Mouse (Mus musculus) hindbrain, embryonic 10.5 days (tissue): ENCODE data around the gene Cdr2. TPM values are rescaled to one million over a fixed set of nuclear protein-coding genes. Genes with fewer than 3 reads are reported as not detected.
"Not testable (repeated sequence)": the region's sequence is repeated elsewhere in the genome, so short reads cannot be mapped to it uniquely, and the experiment has no call there.

Experiments
- DNase-seq: peaks from one replicate; pipeline ENCODE4 v3.0.0-alpha.2; 2017; ENCODE audit warnings: low spot score
- H3K27ac ChIP-seq: fragments of 300-500 bp; sonication (generic); 2 replicates; pipeline ENCODE4 v1.5.1; 2016; ENCODE audit warnings: mild to moderate bottlenecking, moderate library complexity
- H3K27me3 ChIP-seq: fragments of 300-500 bp; sonication (generic); 2 replicates; pipeline ENCODE4 v1.6.1; 2016; ENCODE audit warnings: mild to moderate bottlenecking; ENCODE audit not compliant: poor library complexity, insufficient read depth, severe bottlenecking
- H3K36me3 ChIP-seq: fragments of 300-500 bp; sonication (generic); 2 replicates; pipeline ENCODE4 v1.6.1; 2016; ENCODE audit warnings: mild to moderate bottlenecking, moderate library complexity
- H3K4me1 ChIP-seq: fragments of 300-500 bp; sonication (generic); replicated peaks from 2 replicates; pipeline ENCODE4 v1.6.1; 2016; ENCODE audit warnings: mild to moderate bottlenecking
- H3K4me3 ChIP-seq: fragments of 300-500 bp; sonication (generic); 2 replicates; pipeline ENCODE4 v1.5.1; 2016; ENCODE audit warnings: mild to moderate bottlenecking, moderate library complexity
- H3K9me3 ChIP-seq: fragments of 300-500 bp; sonication (generic); 2 replicates; pipeline ENCODE4 v1.6.1; 2016; ENCODE audit warnings: mild to moderate bottlenecking, moderate library complexity
- WGBS: fragments of 180-500 bp; shearing (Covaris S2); methylation state at CpG from one replicate; pipeline ENCODE4 v1.1.7; 2016; 5-methylcytosine and 5-hydroxymethylcytosine counted together
- polyA plus RNA-seq: library from polyadenylated mRNA; unstranded; fragments of >200 nt; fragmentation: Nextera tagmentation; extraction: Ambion mirVana; gene quantifications from 2 replicates; pipeline ENCODE4 v1.2.1, GENCODE M21; 2016

Cdr2 gene
- polyA plus RNA-seq = 14.2 and 14.7 TPM in 2 replicates

DNA sequence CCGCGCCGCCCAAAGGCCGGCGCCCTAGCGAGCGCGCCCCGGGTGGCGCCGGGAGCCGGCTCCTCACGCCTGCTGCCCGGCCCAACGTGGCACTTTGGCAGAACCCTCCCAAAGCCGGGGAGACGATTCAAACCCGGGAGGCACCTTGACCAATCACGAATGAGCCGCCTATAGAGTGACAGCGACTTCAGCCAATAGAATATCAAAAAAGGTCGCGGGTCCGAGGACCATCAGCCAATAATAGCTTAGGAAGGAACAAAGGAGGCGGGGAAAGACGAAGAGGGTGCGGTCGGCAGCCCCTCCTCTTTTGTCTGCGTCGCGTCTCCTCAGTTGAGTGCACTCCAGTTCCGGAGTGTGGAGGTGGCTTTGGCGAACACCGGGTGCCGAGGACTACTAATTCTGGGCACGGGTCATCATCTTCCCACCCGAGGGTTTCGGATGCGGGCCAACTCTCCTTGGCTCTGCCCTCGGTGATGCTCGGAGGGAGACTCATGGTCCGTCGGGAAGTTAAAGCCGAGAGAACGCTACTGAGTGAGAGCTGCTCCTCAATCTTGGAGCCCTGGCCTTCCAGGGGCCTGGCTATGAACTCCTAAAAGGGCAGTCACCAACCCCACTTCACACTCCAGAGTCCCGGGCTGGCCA, at the start of gene Cdr2, which contains the start of gene Mfsd13b:
TSS of gene Cdr2 (minus strand) at position 113 of the 642 bp plus-strand sequence.
TSS of gene Mfsd13b (plus strand) at position 310 of the 642 bp plus-strand sequence.
- WGBS = under 1% methylated on average over 46 of the region's 46 CpGs
- H3K27me3 ChIP-seq = no peaks in the 10 kb centered on the region

DNA sequence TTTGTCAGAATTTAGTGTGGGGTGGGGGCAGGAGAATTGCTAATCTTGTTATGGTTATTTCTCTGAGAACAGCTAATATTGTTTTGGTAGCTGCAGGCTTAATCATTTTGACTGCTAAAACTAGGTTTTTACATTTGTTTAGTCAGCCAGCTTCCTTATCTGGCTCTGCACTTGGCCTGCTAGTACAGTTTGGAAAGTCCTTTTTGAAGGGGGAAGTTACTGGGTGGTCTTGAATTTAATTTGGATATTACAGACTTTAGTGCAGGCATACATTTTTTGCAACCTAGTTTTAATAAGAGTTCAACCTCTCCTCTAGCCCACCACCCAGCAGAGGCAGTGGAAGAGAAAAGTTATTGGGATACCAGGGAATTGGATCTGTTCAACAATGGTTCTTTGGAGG, 47.8 kb upstream of the Cdr2 start:
- H3K9me3 ChIP-seq, H3K4me3 ChIP-seq, H3K27ac ChIP-seq, H3K4me1 ChIP-seq, H3K36me3 ChIP-seq, DNase-seq: not testable (repeated sequence)
- H3K27me3 ChIP-seq = peaks cover 22% of the 10 kb centered on the region

More for the DNA sequence above, at the start of gene Cdr2, which contains the start of gene Mfsd13b:
- H3K36me3 ChIP-seq = no peaks in the 10 kb centered on the region
- H3K4me1 ChIP-seq = peaks cover 34% of the 10 kb centered on the region
- H3K27ac ChIP-seq = peak within 1 kb of the TSS; percentile 96
- no peaks in the 10 kb centered on the region for H3K9me3 ChIP-seq
- H3K4me3 ChIP-seq = peak within 1 kb of the TSS; percentile 89
- DNase-seq = peak; percentile 94

GRCm38 (mm10) chr7:121026300-121026699, 44.2 kb upstream of the Cdr2 start:
- 67% methylated on average over 3 of the region's 3 CpGs for WGBS
- no peak overlapping the region for H3K4me3 ChIP-seq
- H3K27ac ChIP-seq = no peak overlapping the region
- H3K9me3 ChIP-seq = no peaks in the 10 kb centered on the region
- DNase-seq = no peak
- no peaks in the 10 kb centered on the region for H3K36me3 ChIP-seq
- peaks cover 12% of the 10 kb centered on the region; the same call in 1 of the 2 replicates for H3K27me3 ChIP-seq
- no peaks in the 10 kb centered on the region for H3K4me1 ChIP-seq

GRCm38 (mm10) chr7:121025221-121026008, 43.3 kb upstream of the Cdr2 start:
- Histone ChIP-seq H3K27me3 (peaks cover 8% of the 10 kb centered on the region; the same call in 1 of the 2 replicates), H3K9me3 (no peaks in the 10 kb centered on the region), H3K27ac (no peak overlapping the region), H3K36me3 (no peaks in the 10 kb centered on the region), H3K4me3 (no peak overlapping the region), H3K4me1 (no peaks in the 10 kb centered on the region)
- WGBS = 77% methylated on average over 6 of the region's 6 CpGs
- DNase-seq = no peak

GRCm38 (mm10) chr7:121020277-121020676, 38.2 kb upstream of the Cdr2 start:
- 45% methylated on average over 8 of the region's 8 CpGs for WGBS
- Histone ChIP-seq H3K27ac (no peak overlapping the region), H3K27me3 (no peaks in the 10 kb centered on the region), H3K4me1 (no peaks in the 10 kb centered on the region), H3K4me3 (no peak overlapping the region), H3K9me3 (no peaks in the 10 kb centered on the region), H3K36me3 (no peaks in the 10 kb centered on the region)
- no peak for DNase-seq

- no peak overlapping the region for H3K4me3 ChIP-seq
- DNase-seq = no peak
- no peaks in the 10 kb centered on the region for H3K9me3 ChIP-seq
- 86% methylated on average over 3 of the region's 3 CpGs for WGBS
- no peaks in the 10 kb centered on the region for H3K4me1 ChIP-seq
- H3K36me3 ChIP-seq = no peaks in the 10 kb centered on the region
- no peak overlapping the region for H3K27ac ChIP-seq
- no peaks in the 10 kb centered on the region for H3K27me3 ChIP-seq
These were observed 36.7 kb upstream of the Cdr2 start for GRCm38 (mm10) chr7:121018778-121019177.

DNA sequence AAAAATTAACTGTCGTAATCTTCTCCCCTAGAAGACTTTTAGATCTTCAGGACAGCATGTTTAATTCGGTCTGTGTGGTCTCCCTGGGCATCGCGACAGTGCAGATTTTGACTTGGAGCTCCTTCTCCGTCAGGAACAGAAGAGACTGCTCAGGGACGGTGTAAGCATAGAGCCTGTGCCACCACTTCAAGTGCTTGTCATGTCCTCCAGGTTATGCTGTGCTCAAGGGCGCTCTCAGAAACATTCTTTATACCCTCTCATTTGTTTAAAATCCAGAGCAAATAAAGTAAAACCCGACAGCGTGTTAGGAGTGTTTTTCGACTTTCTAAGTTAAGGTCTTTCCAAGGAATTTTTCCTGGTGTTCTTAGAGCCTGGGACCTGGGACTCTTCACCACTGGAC, 32.4 kb upstream of the Cdr2 start:
- 91% methylated on average over 10 of the region's 10 CpGs for WGBS
- Histone ChIP-seq H3K27me3 (no peaks in the 10 kb centered on the region), H3K36me3 (no peaks in the 10 kb centered on the region), H3K9me3 (no peaks in the 10 kb centered on the region), H3K4me1 (0 out of 2 replicates have a peak, but pooled peaks cover 6% of the 10 kb centered on the region), H3K27ac (no peak overlapping the region), H3K4me3 (no peak overlapping the region)
- DNase-seq = no peak

DNA sequence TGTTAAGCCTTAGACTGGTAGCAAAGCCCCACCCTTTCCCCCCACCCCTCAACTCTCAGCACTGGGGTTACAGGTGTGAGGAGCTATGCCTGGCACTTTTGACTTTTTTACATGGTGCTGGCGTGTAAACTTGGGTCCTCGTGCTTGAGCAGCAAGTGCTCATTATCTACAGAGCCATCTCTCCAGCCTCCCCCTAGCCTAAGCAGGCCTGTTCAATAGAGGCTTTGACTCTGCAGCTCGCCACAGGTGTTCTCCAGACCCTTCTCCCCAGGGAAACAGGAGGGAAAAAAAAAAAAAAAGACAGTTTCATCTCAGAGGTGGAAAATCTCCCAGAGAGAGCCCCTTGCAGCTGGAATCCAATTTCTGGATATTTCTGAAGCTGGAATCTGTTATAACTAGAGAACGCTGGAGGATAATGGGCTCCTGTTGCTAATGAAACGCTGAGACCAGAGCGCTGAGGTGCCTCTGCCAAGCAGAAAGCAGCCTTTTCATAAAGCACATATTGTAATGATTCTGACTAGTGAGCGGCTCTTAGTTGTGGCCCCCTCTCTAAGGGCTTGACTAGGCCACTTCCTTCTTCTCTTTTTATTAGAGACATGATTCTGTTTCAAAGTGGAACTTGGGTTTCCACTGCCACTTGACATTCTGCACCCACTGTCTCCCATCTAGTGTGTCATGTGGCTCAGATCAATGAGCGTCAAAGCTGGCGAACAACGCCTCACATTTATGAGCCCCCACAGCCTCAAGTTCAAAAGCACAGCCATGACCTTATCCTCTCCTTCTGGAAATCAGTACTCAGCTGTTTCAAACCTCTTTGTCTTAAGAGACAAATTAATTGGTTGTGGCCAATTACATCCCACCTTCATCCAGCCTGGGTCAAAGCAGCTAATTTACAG, 29.9 kb upstream of the Cdr2 start:
- Histone ChIP-seq H3K27ac (no peak overlapping the region), H3K4me3 (no peak overlapping the region), H3K27me3 (no peaks in the 10 kb centered on the region), H3K36me3 (no peaks in the 10 kb centered on the region), H3K4me1 (0 out of 2 replicates have a peak, but pooled peaks cover 6% of the 10 kb centered on the region), H3K9me3 (no peaks in the 10 kb centered on the region)
- DNase-seq = no peak
- WGBS = 68% methylated on average over 10 of the region's 10 CpGs

DNA sequence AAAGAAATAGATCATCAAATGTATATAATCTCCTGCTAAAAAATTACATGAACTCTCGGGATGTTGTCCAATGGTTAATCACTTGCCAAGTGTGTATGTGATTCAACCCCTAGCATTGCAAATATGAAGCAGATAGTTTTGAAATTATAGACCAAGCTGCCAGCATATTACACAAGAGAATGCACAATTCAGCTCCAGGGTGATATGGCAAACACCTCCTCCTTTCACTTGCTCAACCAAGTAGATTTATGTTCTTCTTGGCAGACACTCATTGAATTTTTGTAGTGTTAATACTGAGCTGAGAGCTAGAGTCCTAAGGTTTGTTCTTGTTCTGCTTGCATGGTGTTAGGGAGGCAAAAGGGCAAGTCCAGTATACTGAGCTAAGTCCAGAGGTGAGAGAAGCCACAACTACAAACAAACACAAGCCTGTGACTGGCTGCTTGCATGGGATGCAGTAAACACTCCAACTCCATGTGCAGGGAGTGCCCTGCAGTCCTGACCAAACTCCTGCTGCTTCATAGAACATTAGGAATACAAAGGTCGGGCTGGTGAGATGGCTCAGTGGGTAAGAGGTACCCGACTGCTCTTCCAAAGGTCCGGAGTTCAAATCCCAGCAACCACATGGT, 21.8 kb upstream of the Cdr2 start:
- DNase-seq = no peak
- Histone ChIP-seq H3K36me3 (no peaks in the 10 kb centered on the region), H3K4me3 (no peak overlapping the region), H3K27me3 (no peaks in the 10 kb centered on the region), H3K27ac (no peak overlapping the region), H3K4me1 (no peaks in the 10 kb centered on the region), H3K9me3 (no peaks in the 10 kb centered on the region)
- 76% methylated on average over 4 of the region's 4 CpGs for WGBS

- no peak overlapping the region for H3K4me3 ChIP-seq
These were observed 20.4 kb upstream of the Cdr2 start for GRCm38 (mm10) chr7:121002407-121002928.

DNA sequence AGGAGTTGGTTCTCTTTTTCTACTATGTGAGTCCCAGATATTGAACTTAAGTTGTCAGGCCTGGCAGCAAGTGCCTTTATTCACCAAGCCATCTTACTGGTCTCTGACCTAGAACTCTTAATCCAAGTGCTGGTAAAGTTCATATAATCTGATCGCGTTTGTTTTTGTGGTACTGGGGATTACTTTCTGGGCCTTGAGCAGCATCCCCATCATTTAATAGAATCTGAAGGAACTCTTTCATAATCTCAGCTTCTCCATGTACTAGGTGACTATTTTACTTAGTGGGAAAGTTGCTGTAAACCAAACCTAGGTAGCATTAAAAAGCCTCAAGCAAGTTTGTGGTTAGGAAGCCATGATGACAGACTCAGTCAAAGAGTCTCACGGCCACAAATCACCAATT, 19.8 kb upstream of the Cdr2 start:
- no peaks in the 10 kb centered on the region for H3K9me3 ChIP-seq
- H3K27me3 ChIP-seq = no peaks in the 10 kb centered on the region
- H3K27ac ChIP-seq = no peak overlapping the region
- WGBS = 91% methylated on average over 3 of the region's 3 CpGs
- H3K4me3 ChIP-seq = no peak overlapping the region
- DNase-seq = no peak
- H3K36me3 ChIP-seq = no peaks in the 10 kb centered on the region
- no peaks in the 10 kb centered on the region for H3K4me1 ChIP-seq

More at GRCm38 (mm10) chr7:121002407-121002928, 20.4 kb upstream of the Cdr2 start:
- Histone ChIP-seq H3K4me1 (no peaks in the 10 kb centered on the region), H3K27me3 (no peaks in the 10 kb centered on the region), H3K27ac (no peak overlapping the region), H3K36me3 (no peaks in the 10 kb centered on the region), H3K9me3 (no peaks in the 10 kb centered on the region)
- no peak for DNase-seq
- whole genome bisulfite sequencing = 88% methylated on average over 5 of the region's 5 CpGs
